Mouse (Mus musculus) brain, embryonic 18.5 days (tissue): ENCODE data around the gene Kat7.
A peak's percentile ranks its signal among the peaks of the same experiment; 100 is the strongest.

Experiments used
- DNase-seq: peaks from one replicate; pipeline ENCODE4 v3.0.0-alpha.2; 2012; ENCODE audit warnings: low read depth, low spot score

Gene Kat7

DNA sequence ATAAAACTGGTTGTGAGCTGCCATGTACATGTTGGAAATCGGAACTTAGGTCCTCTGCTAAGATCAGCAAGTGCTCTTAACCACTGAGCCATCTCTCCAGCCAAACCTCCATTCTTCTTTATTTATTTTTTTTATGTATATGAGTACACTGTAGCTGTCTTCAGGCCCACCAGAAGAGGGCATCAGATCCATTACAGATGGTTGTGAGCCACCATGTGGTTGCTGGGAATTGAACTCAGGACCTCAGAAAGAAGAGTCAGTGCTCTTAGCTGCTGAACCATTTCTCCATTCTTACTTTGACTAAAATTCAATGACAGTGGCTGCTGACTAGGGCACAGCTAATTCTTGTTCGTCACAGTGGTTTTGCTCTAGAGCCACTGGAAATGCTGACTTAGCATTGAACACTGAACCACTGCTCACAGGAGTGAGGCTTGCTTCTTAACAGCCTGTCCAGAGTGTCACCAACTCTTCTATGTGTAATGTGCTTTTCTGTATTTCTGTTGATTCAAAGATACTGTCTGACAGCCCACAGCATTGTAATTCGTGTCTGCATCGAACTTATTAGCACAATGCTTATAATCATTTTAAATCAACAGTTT lies 30.9 kb downstream of the Kat7 start:
- no peak for DNase-seq

DNA sequence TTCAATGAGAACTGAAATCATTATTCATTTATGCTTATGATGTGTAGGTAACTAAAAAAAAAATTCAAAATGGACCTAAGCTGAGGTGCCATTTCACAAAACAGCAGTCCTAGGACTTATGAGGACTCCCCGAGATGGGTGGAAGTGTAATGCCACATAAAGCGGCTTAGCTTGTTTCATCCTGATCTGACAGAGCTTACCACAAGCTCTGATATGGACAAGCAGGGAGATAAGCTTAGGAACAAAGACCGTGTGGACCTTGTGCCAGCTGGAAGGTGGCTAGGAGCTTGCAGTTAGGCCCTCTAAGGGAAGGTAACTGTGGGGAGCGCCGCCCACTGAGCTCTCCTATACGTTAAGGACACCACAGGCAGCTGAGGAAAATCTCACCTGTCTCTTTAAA lies 34.0 kb downstream of the Kat7 start:
- DNase-seq, result no peak

DNA sequence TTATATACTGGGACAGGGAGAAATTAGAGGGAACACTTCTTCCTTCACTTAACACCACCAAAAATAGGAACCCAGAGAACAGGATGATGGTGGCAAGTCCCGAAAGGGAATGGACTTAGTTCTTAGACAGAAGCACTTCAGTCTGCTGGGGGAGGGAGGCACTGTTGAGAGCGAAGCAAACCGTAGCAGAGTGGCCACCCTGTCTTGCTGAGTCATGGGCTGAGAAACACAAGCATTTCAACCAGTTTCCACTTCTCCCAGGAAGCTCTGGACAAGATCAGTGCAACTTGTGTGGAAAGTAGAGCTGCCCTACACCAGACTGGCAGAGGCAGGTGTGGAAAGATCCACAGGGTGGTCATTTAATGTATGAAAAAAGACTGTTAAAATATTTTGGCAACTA lies 35.4 kb downstream of the Kat7 start:
- DNase-seq, result no peak

DNA sequence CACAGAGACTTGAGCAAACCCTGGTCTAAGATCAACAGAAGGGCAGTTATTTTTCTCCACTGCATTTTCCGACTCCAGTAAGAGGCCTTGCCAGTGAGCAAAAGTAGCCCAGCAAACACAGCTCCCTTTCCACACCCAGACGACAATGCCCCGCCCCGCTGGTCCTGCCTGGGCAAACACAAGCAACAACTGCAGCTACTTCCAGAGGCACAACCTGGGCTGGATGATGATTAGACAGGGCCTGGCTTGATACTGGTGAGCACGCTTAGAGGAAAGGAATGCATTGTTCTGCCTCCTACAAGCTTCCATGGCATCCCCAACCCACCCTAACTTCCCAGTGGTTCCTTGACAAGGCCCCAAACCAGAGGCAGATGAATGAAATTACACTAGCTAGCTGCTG lies 36.4 kb downstream of the Kat7 start:
- DNase-seq, result no peak

DNA sequence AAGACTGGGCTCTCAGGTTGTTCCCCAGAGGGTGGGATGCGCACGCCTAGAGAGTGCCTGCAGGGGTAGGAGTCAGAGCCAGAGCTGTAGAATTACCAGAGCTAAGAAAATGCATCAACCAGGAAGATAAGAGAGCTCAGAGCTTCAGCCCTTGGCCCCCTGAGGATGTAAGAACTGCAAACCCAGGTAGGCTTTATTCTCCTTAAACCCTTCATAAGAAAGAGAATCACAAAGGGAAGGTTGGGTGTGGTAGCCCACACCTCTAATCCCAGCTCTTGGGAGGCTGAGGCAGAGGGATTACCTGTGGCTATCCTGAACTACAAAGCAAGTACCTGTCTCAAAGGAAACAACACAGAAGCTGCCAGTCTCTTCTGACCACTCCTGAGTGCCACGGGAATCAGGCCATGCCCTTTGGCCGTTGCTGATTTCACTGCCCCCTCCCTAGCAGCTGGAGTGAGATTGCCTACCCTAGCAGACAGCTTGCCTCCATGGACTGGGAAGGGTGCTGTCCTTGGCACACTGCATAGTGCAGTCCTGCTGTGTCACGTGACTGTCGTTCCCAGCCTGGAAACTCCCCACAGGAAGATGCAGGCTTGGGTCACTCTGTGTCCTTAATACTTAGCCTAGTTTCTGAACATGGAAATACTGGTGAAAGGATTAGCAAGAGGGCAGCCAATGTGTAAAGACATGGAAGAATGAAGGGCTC lies 43.4 kb downstream of the Kat7 start:
- DNase-seq, result no peak

DNA sequence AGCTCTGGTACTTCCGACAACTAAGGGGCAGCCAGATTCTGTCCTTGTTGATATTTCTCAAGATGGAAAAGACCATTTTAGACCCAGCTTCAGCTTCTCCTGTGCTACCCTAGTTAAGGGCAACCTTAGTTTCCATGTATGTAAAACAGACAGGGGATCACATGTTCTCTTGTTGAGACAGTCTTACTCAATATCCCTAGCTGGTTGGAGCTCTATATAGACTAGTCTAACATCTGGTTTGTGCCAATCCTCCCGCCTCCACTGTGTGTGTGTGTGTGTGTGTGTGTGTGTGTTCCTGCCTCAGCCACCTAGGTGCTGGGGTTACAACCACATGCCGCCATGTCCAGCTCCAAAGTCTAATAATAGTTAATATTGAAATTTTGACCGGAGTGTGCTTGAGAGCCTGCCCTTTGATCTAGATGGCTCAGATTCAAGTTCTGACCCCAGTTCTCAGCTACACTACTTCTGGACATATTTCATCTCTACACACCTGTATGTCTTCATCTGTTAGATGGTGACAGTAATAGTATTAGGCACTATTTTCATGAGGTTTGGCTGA lies 45.5 kb downstream of the Kat7 start:
- no peak for DNase-seq

DNA sequence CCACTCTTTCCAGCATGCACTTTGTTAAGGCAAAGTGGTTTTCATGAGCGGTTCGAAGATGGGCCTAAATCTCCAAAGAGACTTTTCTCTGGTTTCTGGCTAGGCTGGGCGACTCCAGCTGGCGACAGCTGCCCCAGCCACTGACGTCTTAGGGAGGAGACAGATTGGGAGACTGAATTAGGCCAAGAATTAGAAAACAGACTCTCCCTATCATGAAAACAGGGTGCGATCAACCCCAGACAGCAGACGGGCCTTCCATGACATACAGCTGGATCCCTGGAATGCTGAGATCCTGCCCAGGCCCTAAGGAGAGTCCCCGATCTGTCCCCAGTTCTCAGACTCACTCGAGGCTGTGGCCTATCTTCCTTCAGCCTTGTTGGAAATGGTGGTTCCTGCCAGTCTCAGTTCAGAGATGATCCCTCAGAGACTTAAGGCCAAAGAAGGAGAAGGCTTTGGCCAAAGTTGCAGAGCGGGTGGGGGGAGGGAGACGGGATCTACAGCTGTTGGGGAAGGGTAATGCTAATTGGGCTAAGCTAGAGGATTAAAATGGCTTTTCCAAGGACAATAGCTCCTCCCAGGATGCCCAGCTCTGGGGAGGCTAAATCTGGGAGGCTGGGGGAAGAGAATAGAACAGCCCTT lies 46.1 kb downstream of the Kat7 start:
- DNase-seq, result no peak

DNA sequence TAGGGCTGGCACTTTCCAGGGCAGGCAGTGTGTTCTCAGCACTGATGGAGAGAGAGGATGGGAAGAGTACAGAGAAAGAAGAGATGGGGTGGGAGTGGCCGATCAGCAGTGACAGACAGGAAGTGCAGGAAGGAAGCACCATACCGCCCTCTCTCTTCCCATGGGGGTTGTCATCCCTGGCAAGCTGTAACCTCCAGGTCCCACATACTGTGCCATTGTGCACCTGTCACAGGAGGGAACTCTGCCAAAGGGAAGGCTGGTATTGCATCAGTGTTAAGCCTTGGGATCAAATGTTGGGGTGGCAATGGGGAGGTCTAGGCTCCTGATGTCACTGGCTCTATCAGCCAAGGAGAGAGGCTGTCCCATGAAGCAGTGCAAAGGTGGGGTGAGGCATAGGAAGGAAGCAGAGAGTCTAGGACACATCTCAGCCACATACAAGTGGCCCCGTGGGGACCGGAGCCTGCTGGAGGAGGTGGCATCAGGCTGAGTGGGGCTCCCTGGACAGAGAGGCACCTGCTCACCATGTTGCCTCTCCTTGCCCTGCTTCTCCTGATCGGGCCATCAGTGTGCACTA lies 48.8 kb downstream of the Kat7 start, which contains the start of gene Tac4:
Tac4 (plus strand) TSS at position 352 of the 574 bp plus-strand sequence.
- no peak for DNase-seq

DNA sequence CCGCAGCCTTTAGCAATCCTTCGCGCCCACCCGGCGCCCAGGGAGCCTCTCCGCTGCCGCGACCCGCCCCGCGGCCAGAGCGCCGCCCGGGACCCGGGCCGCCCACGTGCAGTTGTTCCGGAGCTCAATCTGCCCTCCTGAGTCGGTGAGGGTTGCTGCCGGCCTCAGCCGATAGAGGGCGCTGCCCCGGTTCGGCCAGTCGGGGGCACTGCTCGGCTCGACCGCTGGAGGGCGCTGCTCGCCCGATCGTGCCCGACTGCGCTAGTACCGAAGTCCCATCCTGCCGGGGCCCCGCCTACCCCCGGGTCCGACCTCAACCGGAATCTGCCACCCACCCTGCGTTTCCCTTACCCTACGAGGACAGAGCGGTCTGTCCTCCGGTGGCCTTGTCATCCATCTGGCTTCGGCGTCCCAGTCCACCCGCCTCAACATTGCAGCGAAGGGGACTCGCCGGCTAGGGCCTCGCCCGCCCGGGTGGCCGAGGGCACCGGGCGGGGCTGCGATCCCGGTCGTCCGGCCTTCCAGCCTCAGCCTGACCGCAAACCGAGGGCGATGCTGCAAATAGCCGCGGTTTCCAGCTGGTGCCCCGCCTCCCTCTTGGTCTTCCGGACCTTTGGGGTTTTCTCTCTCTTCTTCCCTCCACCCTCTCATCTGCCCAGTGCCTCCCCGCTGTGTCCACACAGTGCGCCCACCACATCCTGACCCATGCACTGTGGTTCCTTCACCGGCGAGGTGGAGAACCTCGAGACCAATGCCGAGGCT lies 50.8 kb downstream of the Kat7 start:
- peak; percentile 16 for DNase-seq

DNA sequence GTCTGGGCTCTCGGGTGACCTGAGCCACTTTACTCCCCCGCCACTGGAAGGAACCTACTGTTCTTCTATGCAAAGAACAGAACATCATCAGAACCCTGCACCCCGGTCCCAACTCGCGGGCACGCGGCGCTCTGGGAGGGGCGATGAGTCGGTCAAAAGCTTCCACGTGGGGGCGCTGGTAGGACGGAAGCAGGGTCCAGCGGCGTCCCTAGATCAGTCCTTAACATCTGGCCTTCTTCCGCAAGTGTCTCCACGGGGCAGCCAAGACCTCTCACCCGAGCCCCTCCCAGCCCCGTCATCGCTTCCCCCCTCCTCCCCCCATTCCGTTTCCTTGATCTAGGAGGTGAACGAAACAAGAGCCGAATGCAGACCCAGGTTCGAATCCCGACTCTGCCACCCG lies 51.6 kb downstream of the Kat7 start:
- no peak for DNase-seq

DNA sequence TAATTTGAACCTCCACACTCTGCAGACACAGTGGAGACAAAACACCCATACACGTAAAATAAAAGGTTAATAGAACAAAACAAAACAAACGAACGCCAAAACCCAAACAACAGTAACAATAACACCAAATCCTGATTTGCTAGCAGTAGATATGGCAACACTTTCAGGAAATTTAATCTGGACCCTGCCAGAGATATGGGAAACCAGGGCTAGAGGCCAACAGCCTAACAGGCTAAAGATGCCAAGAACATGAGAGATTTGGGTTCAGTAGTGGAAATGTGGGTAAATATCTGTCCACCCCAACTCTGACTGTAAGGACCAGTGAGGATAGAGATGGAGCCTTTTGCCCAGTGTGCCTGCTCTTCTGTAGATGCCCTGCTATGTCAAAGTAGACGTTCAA lies 52.1 kb downstream of the Kat7 start:
- no peak for DNase-seq

DNA sequence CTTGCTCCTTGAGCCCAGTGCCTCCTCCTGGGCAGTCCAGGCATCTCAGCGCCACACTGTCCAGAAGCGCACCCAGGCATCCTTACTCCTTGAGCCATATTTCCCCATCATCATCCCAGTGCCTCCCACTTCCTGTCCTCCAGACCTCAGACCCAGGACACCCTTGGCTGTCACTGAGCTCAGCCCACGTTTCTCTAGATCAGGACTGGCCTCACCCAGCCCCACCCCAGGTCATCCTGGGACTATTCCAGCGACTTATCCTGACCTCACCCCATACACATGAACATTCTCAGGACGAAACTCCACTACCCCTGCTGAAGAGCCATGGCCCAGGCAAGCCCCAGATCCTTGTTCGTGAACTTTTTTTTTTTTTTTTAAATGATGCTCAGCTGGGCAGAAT lies 54.3 kb downstream of the Kat7 start:
- no peak for DNase-seq

DNA sequence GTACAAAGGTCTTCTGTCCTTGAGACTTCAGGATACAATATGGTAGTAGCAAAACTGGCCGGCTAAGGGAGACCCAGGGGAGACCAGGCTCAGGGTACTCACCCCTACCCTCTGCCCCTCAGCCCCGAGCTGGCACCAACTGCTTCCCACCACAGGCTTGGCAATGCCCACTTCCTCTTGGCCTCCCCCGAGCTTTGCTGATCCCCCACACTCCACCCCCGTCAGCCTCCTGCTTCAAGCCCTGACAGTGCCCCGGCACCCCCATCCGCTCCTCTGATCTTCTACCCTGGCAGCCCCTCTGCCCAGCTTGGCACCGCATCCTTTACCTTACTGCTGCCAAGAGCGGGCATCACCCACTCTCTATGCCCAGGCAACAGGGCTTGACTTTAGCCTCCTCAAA lies 55.9 kb downstream of the Kat7 start:
- no peak for DNase-seq

DNA sequence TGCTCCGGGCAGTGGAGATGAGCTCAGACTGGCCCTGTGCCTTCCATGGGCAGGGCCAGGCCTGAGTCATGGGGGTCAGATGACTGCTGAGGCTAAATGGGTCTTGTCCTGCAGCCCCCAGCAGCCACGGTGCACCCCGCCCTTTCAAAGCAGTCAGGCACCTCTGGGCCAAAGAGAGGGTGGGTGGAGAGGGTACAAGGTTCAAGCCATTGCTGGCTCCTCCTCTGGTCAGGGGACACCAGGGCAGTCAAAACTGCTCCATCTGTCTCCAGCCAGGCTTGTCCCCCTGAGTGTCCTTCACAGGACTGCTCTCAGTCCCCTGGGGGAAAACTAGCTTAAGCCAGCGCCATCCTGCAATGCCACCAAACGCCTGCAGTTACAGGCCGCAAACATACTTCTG lies 57.9 kb downstream of the Kat7 start:
- DNase-seq, result no peak

DNA sequence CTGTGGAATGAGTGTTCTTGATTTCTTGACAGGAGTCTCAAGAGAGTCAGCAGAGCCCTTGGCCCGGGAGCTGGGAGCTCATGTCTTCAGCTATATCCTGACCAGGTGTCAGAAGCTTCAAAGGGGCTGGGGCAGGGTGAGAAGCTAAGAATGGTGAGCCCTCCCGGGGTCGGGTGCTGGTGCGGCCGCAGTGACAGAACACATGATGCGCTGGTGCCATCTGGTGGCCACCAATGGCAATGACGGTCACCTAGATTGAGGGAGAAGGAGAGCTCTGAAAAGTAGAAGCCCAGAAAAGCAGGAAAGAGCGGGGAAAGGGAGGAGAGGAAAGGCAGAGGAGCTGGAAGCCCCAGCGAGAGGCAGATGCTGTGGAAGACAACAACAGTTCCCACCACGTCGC lies 58.8 kb downstream of the Kat7 start:
- peak; percentile 14 for DNase-seq

DNA sequence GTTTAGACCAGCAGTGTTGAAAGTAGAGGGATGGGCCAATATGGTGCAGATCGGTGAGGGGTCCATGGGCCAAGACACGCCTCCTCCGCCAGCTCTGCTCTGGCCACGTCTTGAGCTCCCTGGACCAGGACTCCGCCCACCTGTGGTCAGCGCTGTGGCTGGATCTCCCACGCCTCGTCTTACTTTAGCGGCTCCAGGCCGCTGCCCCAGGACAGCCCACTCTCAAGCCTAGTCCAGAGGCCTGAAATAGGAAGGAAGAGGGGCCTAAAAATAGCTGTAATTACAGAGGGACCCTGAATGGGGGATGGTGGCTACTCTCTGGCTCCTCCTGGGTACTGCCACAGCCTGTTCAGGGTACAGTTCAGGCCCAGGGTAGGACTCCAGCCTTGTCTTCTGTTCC lies 59.9 kb downstream of the Kat7 start:
- DNase-seq, result no peak

DNA sequence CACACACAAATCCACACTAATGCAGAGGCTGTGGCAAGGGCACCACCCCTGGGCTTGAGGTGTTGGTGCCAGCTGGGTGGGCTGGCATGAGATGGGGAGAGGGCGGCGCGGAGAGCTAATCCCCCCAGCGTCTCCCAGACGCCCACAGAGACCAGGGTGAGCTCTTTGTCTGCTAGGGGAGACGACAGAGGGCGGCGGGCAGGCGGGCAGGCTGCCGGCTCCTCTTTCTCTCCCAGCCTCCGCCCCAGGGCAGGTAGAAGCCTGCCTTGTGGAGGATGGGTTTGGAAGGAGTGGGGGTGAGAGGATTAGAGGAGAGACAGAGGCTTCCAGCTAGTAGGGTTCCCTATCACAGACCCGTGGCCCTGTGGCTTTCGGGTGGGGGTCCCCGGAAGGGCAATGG lies 63.0 kb downstream of the Kat7 start:
- DNase-seq, result no peak

DNA sequence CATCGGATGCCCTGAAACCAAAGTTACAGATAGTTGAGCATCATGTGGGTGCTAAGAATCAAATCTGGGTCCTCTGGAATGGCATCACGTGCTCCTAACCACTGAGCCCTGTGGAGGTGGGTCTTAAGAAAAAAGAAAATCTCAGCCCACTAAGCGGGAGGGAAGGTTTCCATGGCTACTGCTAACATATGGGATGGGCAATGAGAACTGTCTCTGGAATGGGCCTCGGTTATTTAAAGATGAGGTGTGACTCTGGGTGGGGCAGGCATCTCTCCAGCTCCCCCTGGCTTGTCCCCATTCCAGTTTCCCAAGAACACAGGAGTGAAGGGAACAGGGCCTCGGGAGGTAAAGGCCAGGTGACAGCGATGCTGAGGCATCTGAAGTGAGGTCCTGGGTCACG lies 64.6 kb downstream of the Kat7 start:
- DNase-seq, result no peak

DNA sequence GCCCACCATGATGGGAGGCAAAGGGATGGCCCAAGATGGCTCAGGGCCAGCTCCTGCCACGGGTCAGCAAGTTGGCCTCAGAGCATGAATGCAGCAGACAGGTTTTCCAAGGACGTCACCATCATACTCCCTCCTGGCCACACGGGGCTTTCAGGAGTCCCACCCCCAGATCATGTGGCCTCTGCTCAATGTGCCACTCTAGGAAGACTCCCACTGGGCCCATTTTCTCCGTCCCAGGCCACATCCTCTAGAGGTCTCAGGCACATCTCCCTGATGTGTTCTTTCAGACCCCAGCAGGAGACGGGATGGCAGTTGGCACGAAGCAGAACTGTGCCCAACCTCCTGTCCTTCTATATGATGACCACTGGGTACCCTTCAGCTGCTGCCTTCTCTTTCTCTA lies 67.4 kb downstream of the Kat7 start:
- DNase-seq, result no peak

DNA sequence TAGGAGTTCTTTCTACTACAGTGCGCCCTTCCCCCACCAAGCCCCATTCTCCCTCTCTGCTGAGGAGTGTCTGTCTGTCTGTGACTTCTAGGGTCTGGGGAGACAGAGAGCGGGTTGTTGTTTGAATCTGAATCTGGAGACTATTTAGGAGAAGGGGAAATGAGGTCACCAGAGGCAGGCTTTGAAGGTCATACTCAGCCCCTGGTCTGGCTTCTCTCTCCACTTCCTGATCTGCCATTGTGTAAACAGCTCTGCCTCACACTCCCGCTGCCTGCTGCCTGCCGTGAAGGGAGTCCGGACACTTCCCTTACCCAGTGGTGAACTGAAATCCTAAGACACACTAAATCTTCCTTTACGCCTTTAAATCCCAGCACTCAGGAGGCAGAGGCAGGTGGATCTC lies 71.6 kb downstream of the Kat7 start:
- DNase-seq, result no peak

DNA sequence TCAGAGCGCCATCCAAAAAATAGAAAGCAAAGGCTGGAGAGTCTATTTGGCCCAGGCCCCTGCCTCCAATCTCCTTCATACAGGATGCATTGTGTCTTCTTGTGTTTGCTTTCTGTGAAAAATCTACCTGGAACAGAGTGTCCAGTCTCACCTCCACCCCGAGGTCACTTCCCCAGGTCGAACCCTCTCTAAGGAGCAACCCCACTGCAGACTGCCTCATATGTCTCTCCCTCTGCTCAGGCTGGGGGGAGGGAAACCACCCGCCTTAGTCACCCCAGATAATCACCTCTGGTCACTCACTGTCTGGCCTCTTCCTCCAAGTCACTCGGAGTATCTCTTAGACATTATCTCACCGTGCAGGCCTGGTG lies 77.7 kb downstream of the Kat7 start:
- no peak for DNase-seq
